Mouse (Mus musculus): ENCODE results near the gene Clic1. TPM values are rescaled to one million over a fixed set of nuclear protein-coding genes. Genes with fewer than 3 reads are reported as not detected.
"Not testable (repeated sequence)": the region's sequence is repeated elsewhere in the genome, so short reads cannot be mapped to it uniquely, and the experiment has no call there.

Gene Clic1
- polyA plus RNA-seq, 1 experiment from 2014 or later: 99.6 TPM

- Histone ChIP-seq H3K36me3 (no peaks in the 10 kb centered on the region), H3K27me3 (no peaks in the 10 kb centered on the region), H3K4me3 (replicated peaks) (no peak overlapping the region), H3K4me1 (replicated peaks) (peaks cover 21% of the 10 kb centered on the region), H3K9ac (replicated peaks) (no peak overlapping the region), H3K4me2 (replicated peaks) (no peak overlapping the region), H3K9me3 (no peaks in the 10 kb centered on the region), H3K27ac (no peak overlapping the region)
- 74% methylated on average over 8 of the region's 8 CpGs for WGBS
- ATAC-seq: no peak
Measured at GRCm38 (mm10) chr17:35032323-35032870, 17.4 kb upstream of the Clic1 start.

GRCm38 (mm10) chr17:35033703-35034102 is 16.1 kb upstream of the Clic1 start:
- H3K27ac ChIP-seq; H3K36me3 ChIP-seq; H3K9ac ChIP-seq (replicated peaks); ATAC-seq; H3K4me2 ChIP-seq (replicated peaks); H3K27me3 ChIP-seq; H3K9me3 ChIP-seq; H3K4me3 ChIP-seq (replicated peaks): not testable (repeated sequence)
- WGBS: 75% methylated on average over 1 of the region's 1 CpGs
- peaks cover 10% of the 10 kb centered on the region for H3K4me1 ChIP-seq (replicated peaks)

GRCm38 (mm10) chr17:35034896-35035295 is 14.9 kb upstream of the Clic1 start:
- no peak overlapping the region for H3K4me2 ChIP-seq (replicated peaks)
- no peaks in the 10 kb centered on the region for H3K36me3 ChIP-seq
- H3K9me3 ChIP-seq: no peaks in the 10 kb centered on the region
- no peaks in the 10 kb centered on the region for H3K27me3 ChIP-seq
- no peak for ATAC-seq
- no peak overlapping the region for H3K9ac ChIP-seq (replicated peaks)
- H3K27ac ChIP-seq: no peak overlapping the region
- H3K4me3 ChIP-seq (replicated peaks): no peak overlapping the region
- H3K4me1 ChIP-seq (replicated peaks): peaks cover 6% of the 10 kb centered on the region
- 82% methylated on average over 6 of the region's 6 CpGs for WGBS

- Histone ChIP-seq H3K4me3 (replicated peaks) (no peak overlapping the region), H3K27ac (no peak overlapping the region), H3K4me1 (replicated peaks) (no peaks in the 10 kb centered on the region), H3K27me3 (no peaks in the 10 kb centered on the region), H3K4me2 (replicated peaks) (no peak overlapping the region), H3K9ac (replicated peaks) (no peak overlapping the region), H3K9me3 (no peaks in the 10 kb centered on the region), H3K36me3 (no peaks in the 10 kb centered on the region)
- WGBS: 88% methylated on average over 11 of the region's 11 CpGs
- ATAC-seq: no peak
Measured at GRCm38 (mm10) chr17:35039121-35039873, 10.5 kb upstream of the Clic1 start.

- Histone ChIP-seq H3K4me3 (replicated peaks) (no peak overlapping the region), H3K27me3 (no peaks in the 10 kb centered on the region), H3K36me3 (no peaks in the 10 kb centered on the region), H3K4me1 (replicated peaks) (peaks cover 27% of the 10 kb centered on the region), H3K9me3 (no peaks in the 10 kb centered on the region), H3K9ac (replicated peaks) (no peak overlapping the region), H3K4me2 (replicated peaks) (no peak overlapping the region), H3K27ac (no peak overlapping the region)
- 92% methylated on average over 4 of the region's 4 CpGs for WGBS
- ATAC-seq: no peak
Measured at GRCm38 (mm10) chr17:35043794-35044193, 6.0 kb upstream of the Clic1 start.

GRCm38 (mm10) chr17:35044904-35045806 is 4.6 kb upstream of the Clic1 start:
- Histone ChIP-seq H3K27me3 (no peaks in the 10 kb centered on the region), H3K4me1 (replicated peaks) (peaks cover 40% of the 10 kb centered on the region), H3K9ac (replicated peaks) (no peak overlapping the region), H3K36me3 (no peaks in the 10 kb centered on the region), H3K4me2 (replicated peaks) (peak overlapping the region; percentile 95), H3K27ac (no peak overlapping the region), H3K4me3 (replicated peaks) (peak overlapping the region; percentile 50), H3K9me3 (no peaks in the 10 kb centered on the region)
- ATAC-seq: no peak
- WGBS: 89% methylated on average over 7 of the region's 7 CpGs

GRCm38 (mm10) chr17:35045807-35046680 is 3.7 kb upstream of the Clic1 start:
- Histone ChIP-seq H3K9me3 (no peaks in the 10 kb centered on the region), H3K36me3 (no peaks in the 10 kb centered on the region), H3K4me1 (replicated peaks) (peaks cover 47% of the 10 kb centered on the region), H3K27me3 (no peaks in the 10 kb centered on the region), H3K4me3 (replicated peaks) (peak overlapping the region; percentile 50), H3K4me2 (replicated peaks) (peak overlapping the region; percentile 95), H3K27ac (0 out of 2 replicates have a peak overlapping the region, but pooled peaks have one; percentile 19), H3K9ac (replicated peaks) (peak overlapping the region; percentile 75)
- ATAC-seq: peak; percentile 82
- WGBS: 7% methylated on average over 40 of the region's 48 CpGs

- no peaks in the 10 kb centered on the region for H3K9me3 ChIP-seq
- H3K36me3 ChIP-seq: no peaks in the 10 kb centered on the region
- peaks cover 55% of the 10 kb centered on the region for H3K4me1 ChIP-seq (replicated peaks)
- ATAC-seq: peak; percentile 98
- H3K27me3 ChIP-seq: no peaks in the 10 kb centered on the region
- WGBS: 3% methylated on average over 33 of the region's 33 CpGs
- peak within 1 kb of the TSS; percentile 50 for H3K4me3 ChIP-seq (replicated peaks)
- peak within 1 kb of the TSS; percentile 75 for H3K9ac ChIP-seq (replicated peaks)
- peak within 1 kb of the TSS; percentile 95 for H3K4me2 ChIP-seq (replicated peaks)
- H3K27ac ChIP-seq: 0 out of 2 replicates have a peak within 1 kb of the TSS, but pooled peaks have one; percentile 31
Measured at GRCm38 (mm10) chr17:35046681-35047455, 2.9 kb upstream of the Clic1 start, which contains the start of gene Msh5. Msh5 (minus strand) TSS chr17:35046745.

GRCm38 (mm10) chr17:35047688-35048087 is 2.1 kb upstream of the Clic1 start:
- Histone ChIP-seq H3K4me2 (replicated peaks) (no peak overlapping the region), H3K4me1 (replicated peaks) (peaks cover 63% of the 10 kb centered on the region), H3K9ac (replicated peaks) (no peak overlapping the region), H3K4me3 (replicated peaks) (no peak overlapping the region), H3K27me3 (no peaks in the 10 kb centered on the region), H3K9me3 (no peaks in the 10 kb centered on the region), H3K27ac (0 out of 2 replicates have a peak overlapping the region, but pooled peaks have one; percentile 17), H3K36me3 (no peaks in the 10 kb centered on the region; the same call in 1 of the 2 replicates)
- 55% methylated on average over 1 of the region's 1 CpGs for WGBS
- no peak for ATAC-seq

- Histone ChIP-seq H3K36me3 (peaks cover 3% of the 10 kb centered on the region; the same call in 1 of the 2 replicates), H3K27me3 (no peaks in the 10 kb centered on the region), H3K4me3 (replicated peaks) (no peak overlapping the region), H3K9me3 (no peaks in the 10 kb centered on the region), H3K9ac (replicated peaks) (no peak overlapping the region), H3K4me2 (replicated peaks) (no peak overlapping the region), H3K27ac (peak overlapping the region; percentile 17; the same call in 1 of the 2 replicates), H3K4me1 (replicated peaks) (peaks cover 67% of the 10 kb centered on the region)
- 42% methylated on average over 11 of the region's 11 CpGs for WGBS
- ATAC-seq: no peak
Measured at GRCm38 (mm10) chr17:35048149-35048931, 1.4 kb upstream of the Clic1 start.

Data from midbrain, embryonic 13.5 days (tissue).